ENCODE assay signal across 32 mouse cellular contexts in genomic region chr2:18012866-18013265, GRCm38 (mm10). TPM values are rescaled to one million over a fixed set of nuclear protein-coding genes. Genes with fewer than 3 reads are reported as not detected.
"Had no signal": no experiment of that assay in that cellular context is flagged by ENCODE, and none has a peak within 500 bp of the region (broad histone marks: within the 10 kb centered on the region; RNA-seq: fewer than 3 reads in every experiment).

No protein-coding gene starts in this region.

- H3K9ac ChIP-seq: embryonic facial prominence, embryonic 12.5 days; embryonic facial prominence, embryonic 13.5 days; embryonic facial prominence, embryonic 15.5 days; forebrain, embryonic 13.5 days; forebrain, embryonic 15.5 days; forebrain, postnatal 0 days had no signal

- DNase-seq: cerebellum, adult 2 months; cerebellum, adult 8-10 months; cerebellum, adult 9-10 months; cerebellum, adult 9-11 months; cerebellum, postnatal 10 days; cerebellum, postnatal 14 days; cerebellum, postnatal 25 days; cerebellum, postnatal 36 days; embryo, embryonic 11 days; forebrain, postnatal 0 days; gastrocnemius, adult 2 months; gastrocnemius, postnatal 10 days; gastrocnemius, postnatal 14 days; gastrocnemius, postnatal 25 days; gastrocnemius, postnatal 36 days; heart, adult 18-20 months; heart, adult 2 months had no signal

- H3K4me3 ChIP-seq: embryonic facial prominence, embryonic 10.5 days; embryonic facial prominence, embryonic 12.5 days; embryonic facial prominence, embryonic 13.5 days; embryonic facial prominence, embryonic 15.5 days; erythroblast, embryonic 14.5 days; forebrain, embryonic 10.5 days; forebrain, embryonic 13.5 days; forebrain, embryonic 15.5 days; gastrocnemius, adult 2 months; heart, adult 2 months; heart, embryonic 10.5 days had no signal

- ATAC-seq: forebrain, embryonic 13.5 days; forebrain, embryonic 14.5 days; forebrain, embryonic 15.5 days; forebrain, embryonic 16.5 days; forebrain, postnatal 0 days had no signal

- H3K36me3 ChIP-seq: embryonic facial prominence, embryonic 10.5 days; embryonic facial prominence, embryonic 12.5 days; embryonic facial prominence, embryonic 13.5 days; embryonic facial prominence, embryonic 15.5 days; forebrain, embryonic 10.5 days; forebrain, embryonic 15.5 days; heart, embryonic 10.5 days had no signal

- H3K4me1 ChIP-seq: embryonic facial prominence, embryonic 10.5 days; embryonic facial prominence, embryonic 12.5 days; embryonic facial prominence, embryonic 13.5 days; embryonic facial prominence, embryonic 15.5 days; forebrain, embryonic 10.5 days; forebrain, embryonic 13.5 days; forebrain, embryonic 15.5 days; heart, embryonic 10.5 days had no signal

- H3K27me3 ChIP-seq: embryonic facial prominence, embryonic 12.5 days; embryonic facial prominence, embryonic 13.5 days; embryonic facial prominence, embryonic 15.5 days; forebrain, embryonic 13.5 days; forebrain, embryonic 15.5 days had no signal

- H3K27ac ChIP-seq: embryonic facial prominence, embryonic 10.5 days; embryonic facial prominence, embryonic 12.5 days; embryonic facial prominence, embryonic 13.5 days; embryonic facial prominence, embryonic 15.5 days; forebrain, embryonic 10.5 days; forebrain, embryonic 13.5 days; forebrain, embryonic 15.5 days; gastrocnemius, adult 2 months; heart, adult 2 months; heart, embryonic 10.5 days had no signal

- H3K9me3 ChIP-seq: embryonic facial prominence, embryonic 10.5 days; embryonic facial prominence, embryonic 12.5 days; embryonic facial prominence, embryonic 13.5 days; embryonic facial prominence, embryonic 15.5 days; forebrain, embryonic 10.5 days; forebrain, embryonic 13.5 days; forebrain, embryonic 15.5 days; heart, embryonic 10.5 days had no signal

- H3K4me2 ChIP-seq: embryonic facial prominence, embryonic 12.5 days; embryonic facial prominence, embryonic 13.5 days; embryonic facial prominence, embryonic 15.5 days; forebrain, embryonic 13.5 days; forebrain, embryonic 15.5 days had no signal

RNA-seq across cellular contexts. Expression of gene H2al2a, which starts 16.1 kb away (rescaled TPM):
- polyA plus RNA-seq: cerebellum, adult 2 months; cortical plate, adult 2 months; embryonic facial prominence, embryonic 10.5 days; embryonic facial prominence, embryonic 11.5 days; embryonic facial prominence, embryonic 12.5 days; embryonic facial prominence, embryonic 13.5 days; embryonic facial prominence, embryonic 14.5 days; embryonic facial prominence, embryonic 15.5 days; erythroblast, embryonic 14.5 days; forebrain, embryonic 10.5 days; forebrain, embryonic 13.5 days; forebrain, embryonic 14.5 days; forebrain, embryonic 15.5 days; forebrain, embryonic 16.5 days; forebrain, postnatal 0 days; frontal cortex, adult 2 months; heart, embryonic 10.5 days had no signal

RNA-seq across cellular contexts. Expression of gene A930004D18Rik, which starts 24.7 kb away (rescaled TPM):
- polyA plus RNA-seq: erythroblast, embryonic 14.5 days had no signal

RNA-seq across cellular contexts. Expression of gene Skida1, which starts 36.0 kb away (rescaled TPM):
- polyA plus RNA-seq: erythroblast, embryonic 14.5 days had no signal
